ENCODE assay signal across 11 mouse cellular contexts in genomic region chr10:80792175-80793032, GRCm38 (mm10). TPM values are rescaled to one million over a fixed set of nuclear protein-coding genes. Genes with fewer than 3 reads are reported as not detected.
A peak's percentile ranks its signal among the peaks of the same experiment; 100 is the strongest.
DNase-seq lines count a peak whose midpoint lies in the region; ATAC-seq and TF ChIP-seq lines count a peak whose summit lies in the region.
"Had no signal": no experiment of that assay in that cellular context is flagged by ENCODE, and none has a peak within 500 bp of the region (broad histone marks: within the 10 kb centered on the region; RNA-seq: fewer than 3 reads in every experiment).

No protein-coding gene starts in this region.

- 64% methylated on average over 40 of the region's 41 CpGs for WGBS in hindbrain, postnatal 0 days
- 77% methylated on average over 41 of the region's 41 CpGs for WGBS in hindbrain, embryonic 11.5 days
- WGBS in forebrain, embryonic 16.5 days: 71% methylated on average over 41 of the region's 41 CpGs

- DNase-seq in hindbrain, postnatal 0 days (ENCODE audit: low spot score): peak; percentile 40
- DNase-seq in hindbrain, embryonic 11.5 days (ENCODE audit: low spot score): no peak
- DNase-seq in CD4-positive, CD25-positive, alpha-beta regulatory T cell, adult 2 months (ENCODE audit: low read depth, low spot score): peak; percentile 43
- DNase-seq in T-cell, adult 2 months (ENCODE audit: low spot score): peak; percentile 15
- DNase-seq in layer of hippocampus, adult 8-10 months (ENCODE audit: low spot score in 2 of 2): no peak
- DNase-seq in frontal cortex, postnatal 36 days (ENCODE audit: low spot score in 2 of 2): no peak
- DNase-seq in left cerebral cortex, adult 9 months (ENCODE audit: low spot score in 2 of 2): no peak
- DNase-seq: right cerebral cortex, postnatal 14 days had no signal

- no peaks in the 10 kb centered on the region for H3K9me3 ChIP-seq in hindbrain, postnatal 0 days (ENCODE audit: low read length)
- H3K9me3 ChIP-seq in hindbrain, embryonic 11.5 days (ENCODE audit: control insufficient read depth, low read length): no peaks in the 10 kb centered on the region
- no peaks in the 10 kb centered on the region for H3K9me3 ChIP-seq in forebrain, embryonic 16.5 days (ENCODE audit: control insufficient read depth, low read length)

- peaks cover 56% of the 10 kb centered on the region for H3K36me3 ChIP-seq in hindbrain, postnatal 0 days (ENCODE audit: insufficient read depth, low read length)
- H3K36me3 ChIP-seq in hindbrain, embryonic 11.5 days (ENCODE audit: control insufficient read depth, insufficient read depth, low read length): peaks cover 22% of the 10 kb centered on the region
- peaks cover 44% of the 10 kb centered on the region for H3K36me3 ChIP-seq in forebrain, embryonic 16.5 days (ENCODE audit: control insufficient read depth, insufficient read depth)

- no peak for TF ChIP-seq CTCF in hindbrain, postnatal 0 days (IDR thresholded peaks at IDR 0.05; ENCODE audit: low read depth)

- no peaks in the 10 kb centered on the region for H3K27me3 ChIP-seq in hindbrain, postnatal 0 days (ENCODE audit: insufficient read depth, low read length)
- H3K27me3 ChIP-seq in hindbrain, embryonic 11.5 days (ENCODE audit: control insufficient read depth, insufficient read depth, low read length): no peaks in the 10 kb centered on the region
- no peaks in the 10 kb centered on the region for H3K27me3 ChIP-seq in forebrain, embryonic 16.5 days (replicated peaks; ENCODE audit: control insufficient read depth, insufficient read depth, low read length)

- peaks cover 6% of the 10 kb centered on the region for H3K4me1 ChIP-seq in hindbrain, postnatal 0 days (ENCODE audit: insufficient read depth, low read length)
- peaks cover 7% of the 10 kb centered on the region; the same call in 1 of the 2 replicates for H3K4me1 ChIP-seq in hindbrain, embryonic 11.5 days (replicated peaks; ENCODE audit: control insufficient read depth, insufficient read depth, low read length)
- H3K4me1 ChIP-seq in forebrain, embryonic 16.5 days (replicated peaks; ENCODE audit: control insufficient read depth, insufficient read depth, low read length): peaks cover 13% of the 10 kb centered on the region

- H3K4me2 ChIP-seq in hindbrain, postnatal 0 days (ENCODE audit: low read depth, low read length): no peak overlapping the region
- no peak overlapping the region for H3K4me2 ChIP-seq in hindbrain, embryonic 11.5 days (replicated peaks; ENCODE audit: low read depth, low read length)
- no peak overlapping the region for H3K4me2 ChIP-seq in forebrain, embryonic 16.5 days (ENCODE audit: low read length)

- no peak overlapping the region for H3K4me3 ChIP-seq in hindbrain, postnatal 0 days (ENCODE audit: low read length)
- no peak overlapping the region for H3K4me3 ChIP-seq in hindbrain, embryonic 11.5 days (ENCODE audit: low read depth, low read length)
- no peak overlapping the region for H3K4me3 ChIP-seq in forebrain, embryonic 16.5 days (replicated peaks; ENCODE audit: low read length)

- peak overlapping the region; percentile 41 for H3K27ac ChIP-seq in hindbrain, postnatal 0 days
- no peak overlapping the region for H3K27ac ChIP-seq in hindbrain, embryonic 11.5 days (ENCODE audit: low read depth, low read length)
- 0 out of 2 replicates have a peak overlapping the region, but pooled peaks have one; percentile 14 for H3K27ac ChIP-seq in forebrain, embryonic 16.5 days (ENCODE audit: low read length)

- ATAC-seq in hindbrain, postnatal 0 days: peak; percentile 31
- ATAC-seq in hindbrain, embryonic 11.5 days (ENCODE audit: low FRiP score): no peak
- ATAC-seq in forebrain, embryonic 16.5 days: no peak
- ATAC-seq: activated CD4-positive, CD25-positive, alpha-beta regulatory T cell, adult 4 months had no signal

- H3K9ac ChIP-seq in hindbrain, postnatal 0 days (replicated peaks; ENCODE audit: low read length): no peak overlapping the region
- no peak overlapping the region for H3K9ac ChIP-seq in hindbrain, embryonic 11.5 days (ENCODE audit: low read depth, low read length)
- no peak overlapping the region for H3K9ac ChIP-seq in forebrain, embryonic 16.5 days (replicated peaks; ENCODE audit: low read depth, low read length)

RNA-seq across cellular contexts. Expression of gene Sf3a2, which starts 5.6 kb away (rescaled TPM):
- total RNA-seq in hindbrain, postnatal 0 days (2014; rRNA removed): 14.2 and 22.0 TPM in 2 replicates
- 48.7 and 53.2 TPM in 2 replicates for polyA plus RNA-seq in hindbrain, postnatal 0 days (2015; fragmentation: Nextera tagmentation; extraction: Ambion mirVana)
- polyA plus RNA-seq in hindbrain, embryonic 11.5 days (2014; fragmentation: Nextera tagmentation; extraction: Ambion mirVana): 83.4 and 84.4 TPM in 2 replicates
- 62.6 and 65.1 TPM in 2 replicates for polyA plus RNA-seq in forebrain, embryonic 16.5 days (2015; fragmentation: Nextera tagmentation; extraction: Ambion mirVana)
- total RNA-seq in layer of hippocampus, adult 8-10 months (2022): 10 to 100 TPM; 43.3 to 60.0 (median 50.2) TPM

RNA-seq across cellular contexts. Expression of gene Plekhj1, which starts 6.0 kb away (rescaled TPM):
- 74.4 and 82.3 TPM in 2 replicates for total RNA-seq in hindbrain, postnatal 0 days (2014; rRNA removed)
- polyA plus RNA-seq in hindbrain, postnatal 0 days (2015; fragmentation: Nextera tagmentation; extraction: Ambion mirVana): 99.4 and 103 TPM in 2 replicates
- 142 and 150 TPM in 2 replicates for polyA plus RNA-seq in hindbrain, embryonic 11.5 days (2014; fragmentation: Nextera tagmentation; extraction: Ambion mirVana)
- 129 and 143 TPM in 2 replicates for polyA plus RNA-seq in forebrain, embryonic 16.5 days (2015; fragmentation: Nextera tagmentation; extraction: Ambion mirVana)
- total RNA-seq in layer of hippocampus, adult 8-10 months (2022): 10 to 100 TPM; 61.4 to 75.8 (median 70.7) TPM

RNA-seq across cellular contexts. Expression of gene Amh, which starts 12.6 kb away (rescaled TPM):
- total RNA-seq in hindbrain, postnatal 0 days (2014; rRNA removed): 0.47 and 2.6 TPM in 2 replicates
- 0.24 TPM in 1 of 2 replicates, not detected in the other for polyA plus RNA-seq in hindbrain, postnatal 0 days (2015; fragmentation: Nextera tagmentation; extraction: Ambion mirVana)
- polyA plus RNA-seq in hindbrain, embryonic 11.5 days (2014; fragmentation: Nextera tagmentation; extraction: Ambion mirVana): not detected in 2 replicates
- polyA plus RNA-seq in forebrain, embryonic 16.5 days (2015; fragmentation: Nextera tagmentation; extraction: Ambion mirVana): 0.15 TPM in 1 of 2 replicates, not detected in the other
- 1 to 10 TPM; 2.4 to 4.0 (median 3.0) TPM for total RNA-seq in layer of hippocampus, adult 8-10 months (2022)
- polyA plus RNA-seq: activated CD4-positive, CD25-positive, alpha-beta regulatory T cell, adult 4 months had no signal

RNA-seq across cellular contexts. Expression of gene Jsrp1, which starts 20.9 kb away (rescaled TPM):
- 0.22 TPM in 1 of 2 replicates, not detected in the other for total RNA-seq in hindbrain, postnatal 0 days (2014; rRNA removed)
- polyA plus RNA-seq in hindbrain, postnatal 0 days (2015; fragmentation: Nextera tagmentation; extraction: Ambion mirVana): 1.4 and 1.6 TPM in 2 replicates
- polyA plus RNA-seq in hindbrain, embryonic 11.5 days (2014; fragmentation: Nextera tagmentation; extraction: Ambion mirVana): 0.36 and 0.61 TPM in 2 replicates
- not detected in 2 replicates for polyA plus RNA-seq in forebrain, embryonic 16.5 days (2015; fragmentation: Nextera tagmentation; extraction: Ambion mirVana)
- total RNA-seq in layer of hippocampus, adult 8-10 months (2022): 1 to 10 TPM in 3 of 4 experiments, under 1 TPM in 1; 0.91 to 4.7 (median 2.7) TPM
- total RNA-seq: liver, adult 2 months had no signal
- polyA plus RNA-seq: activated CD4-positive, CD25-positive, alpha-beta regulatory T cell, adult 4 months; liver, adult 2 months had no signal

RNA-seq across cellular contexts. Expression of gene Oaz1, which starts 34.1 kb away (rescaled TPM):
- total RNA-seq in hindbrain, postnatal 0 days (2014; rRNA removed): 1,128 and 1,180 TPM in 2 replicates
- 1,097 and 1,185 TPM in 2 replicates for polyA plus RNA-seq in hindbrain, postnatal 0 days (2015; fragmentation: Nextera tagmentation; extraction: Ambion mirVana)
- polyA plus RNA-seq in hindbrain, embryonic 11.5 days (2014; fragmentation: Nextera tagmentation; extraction: Ambion mirVana): 1,755 and 1,772 TPM in 2 replicates
- polyA plus RNA-seq in forebrain, embryonic 16.5 days (2015; fragmentation: Nextera tagmentation; extraction: Ambion mirVana): 1,342 and 1,351 TPM in 2 replicates
- total RNA-seq in layer of hippocampus, adult 8-10 months (2022): 100 to 1,000 TPM; 475 to 520 (median 506) TPM

Comparison
In these comparisons a context has a peak if more than half of its experiments do, and no peak if none do; other contexts are left out.
1. DNase-seq: peak in hindbrain, postnatal 0 days (single experiment), CD4-positive, CD25-positive, alpha-beta regulatory T cell, adult 2 months (single experiment) and T-cell, adult 2 months (single experiment); none in hindbrain, embryonic 11.5 days (single experiment), layer of hippocampus, adult 8-10 months (0 of 2), frontal cortex, postnatal 36 days (0 of 2) and left cerebral cortex, adult 9 months (0 of 2).